Mouse (Mus musculus) MEL (cell line): ENCODE measurements at regions not wholly inside any gene's neighbourhood (a gene's known extent, or its start where the extent isn't known, plus 50 kb on each side); places are given as distances from the start of the nearest gene placed in this dataset.

Source experiments
- CHD1 ChIP-seq: IDR thresholded peaks from 2 replicates; pipeline ENCODE4 v1.6.1; 2012; ENCODE audit warnings: low read depth, mild to moderate bottlenecking, inconsistent platforms, low read length, improper control_type of control experiment
- CTCF ChIP-seq, 3 experiments: IDR thresholded peaks in 2 of 3; conservative IDR thresholded peaks in 1 of 3; 2 replicates each; pipeline ENCODE4 v1.5.1; 2011 to 2012; ENCODE audit warnings: low read length in 3 of 3, low read depth in 2 of 3, mild to moderate bottlenecking in 2 of 3, improper control_type of control experiment in 1 of 3, inconsistent platforms in 1 of 3, mixed read lengths in 1 of 3, moderate library complexity in 1 of 3; ENCODE audit not compliant: control insufficient read depth in 1 of 3, insufficient read depth in 1 of 3, poor library complexity in 1 of 3, severe bottlenecking in 1 of 3
- GATA1 ChIP-seq: IDR thresholded peaks from 2 replicates; pipeline ENCODE4 v1.6.1; 2011; ENCODE audit warnings: low read depth, low read length, improper control_type of control experiment
- JUND ChIP-seq: IDR thresholded peaks from 2 replicates; pipeline ENCODE4 v1.6.1; 2011; ENCODE audit warnings: low read depth, mild to moderate bottlenecking, improper control_type of control experiment, low read length
- MAFK ChIP-seq: IDR thresholded peaks from 2 replicates; pipeline ENCODE4 v1.6.1; 2011; ENCODE audit warnings: low read depth, mild to moderate bottlenecking, low read length, improper control_type of control experiment, borderline replicate concordance
- NELFE ChIP-seq: IDR thresholded peaks from 2 replicates; pipeline ENCODE4 v1.6.1; 2011; ENCODE audit warnings: low read depth, low read length, improper control_type of control experiment
- POLR2A ChIP-seq, 2 experiments: IDR thresholded peaks; 2 replicates each; pipeline ENCODE4 v1.6.1; 2011 to 2012; ENCODE audit warnings: low read length in 2 of 2, mild to moderate bottlenecking in 2 of 2, control low read depth in 1 of 2, improper control_type of control experiment in 1 of 2, low read depth in 1 of 2, moderate library complexity in 1 of 2; ENCODE audit not compliant: control insufficient read depth in 1 of 2, insufficient read depth in 1 of 2, poor library complexity in 1 of 2
- SIN3A ChIP-seq: IDR thresholded peaks from 2 replicates; pipeline ENCODE4 v1.6.1; 2012; ENCODE audit warnings: low read length, improper control_type of control experiment, inconsistent platforms

GRCm38 (mm10) chr1:81737111-81737833 is 495.6 kb upstream of the Gm9747 start:
- TF ChIP-seq CTCF (IDR thresholded peaks at IDR 0.05 in 2 of 3, conservative IDR thresholded peaks at IDR 0.05 in 1 of 3; ENCODE audit: control insufficient read depth in 1 of 3, insufficient read depth in 1 of 3, low read depth in 2 of 3, low read length in 3 of 3, poor library complexity in 1 of 3, severe bottlenecking in 1 of 3) (no peak), MAFK (no peak), SIN3A (no peak), POLR2A (IDR thresholded peaks at IDR 0.05; ENCODE audit: control insufficient read depth in 1 of 2, insufficient read depth in 1 of 2, low read depth in 1 of 2, low read length in 2 of 2, poor library complexity in 1 of 2) (no peak), GATA1 (no peak), NELFE (no peak), CHD1 (no peak), JUND (no peak)
